Mouse (Mus musculus): ENCODE measurements around the gene Zcchc10. TPM values are rescaled to one million over a fixed set of nuclear protein-coding genes. Genes with fewer than 3 reads are reported as not detected.

Gene Zcchc10
- total RNA-seq, 1 experiment from 2014 or later, result 22.0 TPM

- ATAC-seq (replicated peaks; ENCODE audit: low read depth, poor library complexity, severe bottlenecking), result no peak
These were observed 34.2 kb downstream of the Zcchc10 start for GRCm38 (mm10) chr11:53358504-53359155.

- no peak for ATAC-seq (replicated peaks; ENCODE audit: low read depth, poor library complexity, severe bottlenecking)
These were observed 42.6 kb downstream of the Zcchc10 start for GRCm38 (mm10) chr11:53367032-53367431.

GRCm38 (mm10) chr11:53378918-53379317, 54.4 kb downstream of the Zcchc10 start:
- no peak for ATAC-seq (replicated peaks; ENCODE audit: low read depth, poor library complexity, severe bottlenecking)

Other genes with a start within 250 kb of the Zcchc10 start
- gene Hspa4, start 24.2 kb upstream of the Zcchc10 start, total RNA-seq (2017), result 558 and 573 TPM in 2 replicates
- gene Aff4, start 26.2 kb downstream of the Zcchc10 start, total RNA-seq (2017), result 65.0 and 90.0 TPM in 2 replicates
- not detected in 2 replicates for gene Leap2, start 98.5 kb downstream of the Zcchc10 start, total RNA-seq (2017)
- gene Uqcrq, start 106.2 kb downstream of the Zcchc10 start, total RNA-seq (2017), result 39.5 and 53.6 TPM in 2 replicates
- gene Gdf9, start 106.3 kb downstream of the Zcchc10 start, total RNA-seq (2017), result 1.1 TPM in 1 of 2 replicates, not detected in the other
- not detected in 2 replicates for gene Gm10447, start 132.4 kb downstream of the Zcchc10 start, total RNA-seq (2017)
- gene Shroom1, start 132.5 kb downstream of the Zcchc10 start, total RNA-seq (2017), result not detected in 2 replicates
- not detected in 2 replicates for gene Gm9837, start 145.8 kb downstream of the Zcchc10 start, total RNA-seq (2017)
- gene Gm9945, start 155.5 kb downstream of the Zcchc10 start, total RNA-seq (2017), result not detected in 2 replicates
- 1.0 and 1.5 TPM in 2 replicates for gene Sowaha, start 155.6 kb downstream of the Zcchc10 start, total RNA-seq (2017)
- gene Sept8, start 194.6 kb downstream of the Zcchc10 start, total RNA-seq (2017), result 64.2 and 75.0 TPM in 2 replicates
- gene Kif3a, start 242.7 kb downstream of the Zcchc10 start, total RNA-seq (2017), result 18.9 and 20.0 TPM in 2 replicates

All from common myeloid progenitor, adult 5-6 weeks (primary cell).